Mouse (Mus musculus) MEL (cell line): Measurements from ENCODE around the gene Olfr651.

Source experiments
- CTCF ChIP-seq, 3 experiments: IDR thresholded peaks in 2 of 3; conservative IDR thresholded peaks in 1 of 3; 2 replicates each; pipeline ENCODE4 v1.5.1; 2011 to 2012; ENCODE audit warnings: low read length in 3 of 3, low read depth in 2 of 3, mild to moderate bottlenecking in 2 of 3, improper control_type of control experiment in 1 of 3, inconsistent platforms in 1 of 3, mixed read lengths in 1 of 3, moderate library complexity in 1 of 3; ENCODE audit not compliant: control insufficient read depth in 1 of 3, insufficient read depth in 1 of 3, poor library complexity in 1 of 3, severe bottlenecking in 1 of 3
- GATA1 ChIP-seq: IDR thresholded peaks from 2 replicates; pipeline ENCODE4 v1.6.1; 2011; ENCODE audit warnings: low read depth, low read length, improper control_type of control experiment
- KAT2A ChIP-seq: conservative IDR thresholded peaks from 2 replicates; pipeline ENCODE4 v1.6.1; 2012; ENCODE audit warnings: low read depth, low read length, improper control_type of control experiment, inconsistent platforms
- MAX ChIP-seq: IDR thresholded peaks from 2 replicates; pipeline ENCODE4 v1.6.1; 2011; ENCODE audit warnings: low read length, improper control_type of control experiment
- MAZ ChIP-seq: IDR thresholded peaks from 2 replicates; pipeline ENCODE4 v1.6.1; 2012; ENCODE audit warnings: low read depth, mild to moderate bottlenecking, inconsistent platforms, low read length, improper control_type of control experiment
- NRF1 ChIP-seq: IDR thresholded peaks from 2 replicates; pipeline ENCODE4 v1.6.1; 2014; ENCODE audit warnings: low read depth, mild to moderate bottlenecking, inconsistent platforms, low read length, improper control_type of control experiment, moderate library complexity; ENCODE audit not compliant: poor library complexity, insufficient read depth, severe bottlenecking
- POLR2A ChIP-seq, 2 experiments: IDR thresholded peaks; 2 replicates each; pipeline ENCODE4 v1.6.1; 2011 to 2012; ENCODE audit warnings: low read length in 2 of 2, mild to moderate bottlenecking in 2 of 2, control low read depth in 1 of 2, improper control_type of control experiment in 1 of 2, low read depth in 1 of 2, moderate library complexity in 1 of 2; ENCODE audit not compliant: control insufficient read depth in 1 of 2, insufficient read depth in 1 of 2, poor library complexity in 1 of 2
- POLR2AphosphoS2 ChIP-seq: IDR thresholded peaks from 2 replicates; pipeline ENCODE4 v1.6.1; 2011; ENCODE audit warnings: low read length, improper control_type of control experiment
- SIN3A ChIP-seq: IDR thresholded peaks from 2 replicates; pipeline ENCODE4 v1.6.1; 2012; ENCODE audit warnings: low read length, improper control_type of control experiment, inconsistent platforms
- SMC3 ChIP-seq: IDR thresholded peaks from 2 replicates; pipeline ENCODE4 v1.6.1; 2011; ENCODE audit warnings: low read depth, low read length, improper control_type of control experiment
- UBTF ChIP-seq: IDR thresholded peaks from 2 replicates; pipeline ENCODE4 v1.6.1; 2012; ENCODE audit warnings: low read depth, mild to moderate bottlenecking, inconsistent platforms, low read length, improper control_type of control experiment, moderate library complexity, borderline replicate concordance; ENCODE audit not compliant: insufficient read depth
- USF1 ChIP-seq: IDR thresholded peaks from 2 replicates; pipeline ENCODE4 v1.6.1; 2014; ENCODE audit warnings: low read depth, mild to moderate bottlenecking, inconsistent platforms, low read length, improper control_type of control experiment, moderate library complexity
- USF2 ChIP-seq, 2 experiments: IDR thresholded peaks; 2 replicates each; pipeline ENCODE4 v1.6.1; 2011 to 2012; ENCODE audit warnings: improper control_type of control experiment in 2 of 2, low read length in 2 of 2, borderline replicate concordance in 1 of 2, inconsistent platforms in 1 of 2, low read depth in 1 of 2, mild to moderate bottlenecking in 1 of 2; ENCODE audit not compliant: insufficient read depth in 1 of 2
- ZC3H11A ChIP-seq: IDR thresholded peaks from 2 replicates; pipeline ENCODE4 v1.6.1; 2012; ENCODE audit warnings: low read depth, mild to moderate bottlenecking, inconsistent platforms, low read length, improper control_type of control experiment

GRCm38 (mm10) chr7:104560601-104561000 lies 10.7 kb downstream of the Olfr651 start, which contains the start of gene Olfr652:
- TF ChIP-seq CTCF (IDR thresholded peaks at IDR 0.05 in 2 of 3, conservative IDR thresholded peaks at IDR 0.05 in 1 of 3; ENCODE audit: control insufficient read depth in 1 of 3, insufficient read depth in 1 of 3, low read depth in 2 of 3, low read length in 3 of 3, poor library complexity in 1 of 3, severe bottlenecking in 1 of 3): no peak
- TF ChIP-seq GATA1: no peak
- no peak for TF ChIP-seq USF1
- TF ChIP-seq POLR2A (IDR thresholded peaks at IDR 0.05; ENCODE audit: control insufficient read depth in 1 of 2, insufficient read depth in 1 of 2, low read depth in 1 of 2, low read length in 2 of 2, poor library complexity in 1 of 2): no peak
- TF ChIP-seq POLR2AphosphoS2: no peak
- no peak for TF ChIP-seq SIN3A
- TF ChIP-seq KAT2A: no peak
- TF ChIP-seq SMC3: no peak
- TF ChIP-seq MAZ: no peak
- no peak for TF ChIP-seq NRF1
- no peak for TF ChIP-seq ZC3H11A
- no peak for TF ChIP-seq USF2 (IDR thresholded peaks at IDR 0.05; ENCODE audit: borderline replicate concordance in 1 of 2, insufficient read depth in 1 of 2, low read depth in 1 of 2, low read length in 2 of 2)
- no peak for TF ChIP-seq UBTF
- TF ChIP-seq MAX: no peak
